Mouse (Mus musculus) CH12.LX (cell line): Measurements from ENCODE around the gene Hk3.

Experiments used
- BHLHE40 ChIP-seq: IDR thresholded peaks from 2 replicates; pipeline ENCODE4 v1.6.1; 2011; ENCODE audit warnings: mild to moderate bottlenecking, low read depth, low read length, improper control_type of control experiment
- CHD2 ChIP-seq: IDR thresholded peaks from 2 replicates; pipeline ENCODE4 v1.6.1; 2011; ENCODE audit warnings: low read length, improper control_type of control experiment
- CTCF ChIP-seq, 2 experiments: IDR thresholded peaks in 1 of 2; conservative IDR thresholded peaks in 1 of 2; 2 replicates each; pipeline ENCODE4 v1.5.1; 2011 to 2012; ENCODE audit warnings: low read depth in 2 of 2, low read length in 2 of 2, improper control_type of control experiment in 1 of 2, inconsistent platforms in 1 of 2, mild to moderate bottlenecking in 1 of 2, moderate library complexity in 1 of 2
- ELF1 ChIP-seq: IDR thresholded peaks from 2 replicates; pipeline ENCODE4 v1.6.1; 2014; ENCODE audit warnings: low read depth, mild to moderate bottlenecking, inconsistent platforms, low read length, improper control_type of control experiment
- EP300 ChIP-seq: IDR thresholded peaks from 2 replicates; pipeline ENCODE4 v1.6.1; 2011; ENCODE audit warnings: low read length, improper control_type of control experiment
- ETS1 ChIP-seq: conservative IDR thresholded peaks from 2 replicates; pipeline ENCODE4 v1.6.1; 2012; ENCODE audit warnings: low read depth, mild to moderate bottlenecking, inconsistent platforms, low read length, improper control_type of control experiment, moderate library complexity
- HCFC1 ChIP-seq: IDR thresholded peaks from 2 replicates; pipeline ENCODE4 v1.6.1; 2012; ENCODE audit warnings: low read depth, mild to moderate bottlenecking, inconsistent platforms, low read length, improper control_type of control experiment
- MAFK ChIP-seq: IDR thresholded peaks from 2 replicates; pipeline ENCODE4 v1.6.1; 2011; ENCODE audit warnings: low read length, improper control_type of control experiment; ENCODE audit not compliant: insufficient replicate concordance
- MAZ ChIP-seq: IDR thresholded peaks from 2 replicates; pipeline ENCODE4 v1.6.1; 2012; ENCODE audit warnings: low read depth, mild to moderate bottlenecking, inconsistent platforms, low read length, improper control_type of control experiment, moderate library complexity
- POLR2A ChIP-seq: IDR thresholded peaks from 2 replicates; pipeline ENCODE4 v1.6.1; 2011; ENCODE audit warnings: low read depth, mild to moderate bottlenecking, improper control_type of control experiment, low read length
- POLR2AphosphoS2 ChIP-seq: IDR thresholded peaks from 2 replicates; pipeline ENCODE4 v1.6.1; 2011; ENCODE audit warnings: low read depth, low read length, improper control_type of control experiment
- RAD21 ChIP-seq: IDR thresholded peaks from 2 replicates; pipeline ENCODE4 v1.6.1; 2011; ENCODE audit warnings: low read depth, mild to moderate bottlenecking, low read length, improper control_type of control experiment, moderate library complexity
- ZMIZ1 ChIP-seq: IDR thresholded peaks from 2 replicates; pipeline ENCODE4 v1.6.1; 2012; ENCODE audit warnings: low read depth, mild to moderate bottlenecking, inconsistent platforms, low read length, improper control_type of control experiment
- ZNF384 ChIP-seq: IDR thresholded peaks from 2 replicates; pipeline ENCODE4 v1.6.1; 2012; ENCODE audit warnings: low read depth, low read length, improper control_type of control experiment, inconsistent platforms

- TF ChIP-seq CTCF (conservative IDR thresholded peaks at IDR 0.05 in 1 of 2, IDR thresholded peaks at IDR 0.05 in 1 of 2; ENCODE audit: low read depth in 2 of 2, low read length in 2 of 2) (no peak), POLR2A (no peak), MAZ (no peak), ELF1 (no peak), POLR2AphosphoS2 (no peak), ZNF384 (no peak), ZMIZ1 (no peak), HCFC1 (no peak), EP300 (no peak), CHD2 (no peak), BHLHE40 (no peak), RAD21 (no peak), ETS1 (no peak), MAFK (no peak)
Measured at GRCm38 (mm10) chr13:55008589-55008988, 12.6 kb downstream of the Hk3 start.
